In genomic region chr19:59191123-59191505, GRCm38 (mm10) we compare ENCODE assay signal across 26 mouse cellular contexts. TPM values are rescaled to one million over a fixed set of nuclear protein-coding genes. Genes with fewer than 3 reads are reported as not detected.
DNase-seq lines count a peak whose midpoint lies in the region; ATAC-seq lines count a peak whose summit lies in the region.
"Had no signal": no experiment of that assay in that cellular context is flagged by ENCODE, and none has a peak within 500 bp of the region (broad histone marks: within the 10 kb centered on the region; RNA-seq: fewer than 3 reads in every experiment).

No protein-coding gene starts in this region.

- H3K27ac ChIP-seq in forebrain, embryonic 12.5 days, result no peak overlapping the region
- no peak overlapping the region for H3K27ac ChIP-seq in forebrain, embryonic 14.5 days (ENCODE audit: low read depth, low read length)
- H3K27ac ChIP-seq in midbrain, embryonic 11.5 days (ENCODE audit: low read depth, low read length), result no peak overlapping the region
- no peak overlapping the region for H3K27ac ChIP-seq in midbrain, embryonic 14.5 days (replicated peaks; ENCODE audit: low read depth, low read length)
- H3K27ac ChIP-seq: hindbrain, embryonic 12.5 days had no signal

- H3K4me2 ChIP-seq in forebrain, embryonic 12.5 days, result peak overlapping the region; percentile 15; the same call in 1 of the 2 replicates
- H3K4me2 ChIP-seq in forebrain, embryonic 14.5 days (ENCODE audit: low read length), result no peak overlapping the region
- H3K4me2 ChIP-seq in midbrain, embryonic 11.5 days, result no peak overlapping the region
- no peak overlapping the region for H3K4me2 ChIP-seq in midbrain, embryonic 14.5 days (ENCODE audit: low read length)
- H3K4me2 ChIP-seq: heart, embryonic 12.5 days; hindbrain, embryonic 12.5 days had no signal

- H3K27me3 ChIP-seq in forebrain, embryonic 12.5 days, result peaks cover 87% of the 10 kb centered on the region
- peaks cover 68% of the 10 kb centered on the region for H3K27me3 ChIP-seq in forebrain, embryonic 14.5 days (replicated peaks; ENCODE audit: control insufficient read depth, insufficient read depth, low read length)
- H3K27me3 ChIP-seq in midbrain, embryonic 11.5 days (ENCODE audit: control insufficient read depth, insufficient read depth, low read length), result peaks cover 84% of the 10 kb centered on the region
- H3K27me3 ChIP-seq in midbrain, embryonic 14.5 days (ENCODE audit: control insufficient read depth, insufficient read depth, low read length), result peaks cover 89% of the 10 kb centered on the region
- H3K27me3 ChIP-seq: CH12.LX had no signal

- H3K9me3 ChIP-seq in forebrain, embryonic 12.5 days, result no peaks in the 10 kb centered on the region
- H3K9me3 ChIP-seq in forebrain, embryonic 14.5 days (replicated peaks; ENCODE audit: control insufficient read depth, low read length), result no peaks in the 10 kb centered on the region
- no peaks in the 10 kb centered on the region for H3K9me3 ChIP-seq in midbrain, embryonic 11.5 days (ENCODE audit: control insufficient read depth, low read length)
- no peaks in the 10 kb centered on the region for H3K9me3 ChIP-seq in midbrain, embryonic 14.5 days (ENCODE audit: control insufficient read depth, low read length)
- H3K9me3 ChIP-seq: heart, embryonic 12.5 days; hindbrain, embryonic 12.5 days had no signal

- H3K4me1 ChIP-seq in forebrain, embryonic 12.5 days, result peaks cover 12% of the 10 kb centered on the region; the same call in 1 of the 2 replicates
- H3K4me1 ChIP-seq in forebrain, embryonic 14.5 days (ENCODE audit: control insufficient read depth, insufficient read depth, low read length), result no peaks in the 10 kb centered on the region
- 0 out of 2 replicates have a peak, but pooled peaks cover 4% of the 10 kb centered on the region for H3K4me1 ChIP-seq in midbrain, embryonic 11.5 days (ENCODE audit: control insufficient read depth, insufficient read depth, low read length)
- no peaks in the 10 kb centered on the region for H3K4me1 ChIP-seq in midbrain, embryonic 14.5 days (ENCODE audit: control insufficient read depth, insufficient read depth, low read length)

- H3K9ac ChIP-seq in forebrain, embryonic 12.5 days, result no peak overlapping the region
- H3K9ac ChIP-seq in forebrain, embryonic 14.5 days (ENCODE audit: low read length), result no peak overlapping the region
- no peak overlapping the region for H3K9ac ChIP-seq in midbrain, embryonic 11.5 days (ENCODE audit: low read length)
- no peak overlapping the region for H3K9ac ChIP-seq in midbrain, embryonic 14.5 days (replicated peaks; ENCODE audit: low read length)
- H3K9ac ChIP-seq: heart, embryonic 12.5 days; hindbrain, embryonic 12.5 days had no signal

- WGBS in forebrain, embryonic 12.5 days, result 8% methylated on average over 4 of the region's 4 CpGs
- WGBS in forebrain, embryonic 14.5 days, result 8% methylated on average over 4 of the region's 4 CpGs
- WGBS in midbrain, embryonic 11.5 days, result 3% methylated on average over 4 of the region's 4 CpGs
- 9% methylated on average over 4 of the region's 4 CpGs for WGBS in midbrain, embryonic 14.5 days

- no peak for ATAC-seq in forebrain, embryonic 12.5 days (ENCODE audit: low FRiP score)
- ATAC-seq in forebrain, embryonic 14.5 days, result no peak
- no peak for ATAC-seq in midbrain, embryonic 11.5 days (ENCODE audit: low FRiP score)
- ATAC-seq in midbrain, embryonic 14.5 days (ENCODE audit: low FRiP score, low TSS enrichment), result no peak
- ATAC-seq: activated CD4-positive, CD25-positive, alpha-beta regulatory T cell, adult 4 months; hindbrain, embryonic 16.5 days; inflammation-experienced regulatory T-cells, adult 6 months; intestine, postnatal 0 days; Patski had no signal

- DNase-seq in forebrain, embryonic 14.5 days (ENCODE audit: low spot score), result no peak
- peak; percentile 87 for DNase-seq in midbrain, embryonic 11.5 days (ENCODE audit: low spot score, missing footprints)
- no peak for DNase-seq in midbrain, embryonic 14.5 days
- DNase-seq in embryo, embryonic 11 days, result peak; percentile 17
- DNase-seq in gastrocnemius, postnatal 36 days, result no peak
- DNase-seq: adrenal gland, postnatal 14 days; cerebellum, adult 18-20 months; cerebellum, adult 9-11 months; cerebellum, postnatal 36 days; gastrocnemius, postnatal 14 days had no signal

- H3K4me3 ChIP-seq in forebrain, embryonic 12.5 days (replicated peaks), result no peak overlapping the region
- no peak overlapping the region for H3K4me3 ChIP-seq in forebrain, embryonic 14.5 days (ENCODE audit: low read depth, low read length)
- no peak overlapping the region for H3K4me3 ChIP-seq in midbrain, embryonic 11.5 days (ENCODE audit: low read depth, low read length)
- H3K4me3 ChIP-seq in midbrain, embryonic 14.5 days (replicated peaks; ENCODE audit: low read depth, low read length), result no peak overlapping the region
- H3K4me3 ChIP-seq: heart, embryonic 12.5 days; hindbrain, embryonic 12.5 days had no signal

- H3K36me3 ChIP-seq in forebrain, embryonic 12.5 days (replicated peaks), result no peaks in the 10 kb centered on the region
- H3K36me3 ChIP-seq in forebrain, embryonic 14.5 days (ENCODE audit: control insufficient read depth, insufficient read depth, low read length), result no peaks in the 10 kb centered on the region
- no peaks in the 10 kb centered on the region for H3K36me3 ChIP-seq in midbrain, embryonic 11.5 days (ENCODE audit: control insufficient read depth, insufficient read depth, low read length)
- H3K36me3 ChIP-seq in midbrain, embryonic 14.5 days (ENCODE audit: control insufficient read depth, insufficient read depth, low read length), result no peaks in the 10 kb centered on the region
- H3K36me3 ChIP-seq: heart, embryonic 12.5 days; hindbrain, embryonic 12.5 days had no signal

- intact Hi-C loops in gastrocnemius, postnatal 36 days (cut with DNase I), result no loop called here

RNA-seq across cellular contexts. Expression of gene Vax1, which starts 21.3 kb away (rescaled TPM):
- 4.2 and 6.8 TPM in 2 replicates for polyA plus RNA-seq in forebrain, embryonic 12.5 days (2016; fragmentation: Nextera tagmentation; extraction: Ambion mirVana)
- polyA plus RNA-seq in forebrain, embryonic 14.5 days (2014; fragmentation: Nextera tagmentation; extraction: Ambion mirVana), result 1.3 and 1.7 TPM in 2 replicates
- polyA plus RNA-seq in midbrain, embryonic 11.5 days (2014; fragmentation: Nextera tagmentation; extraction: Ambion mirVana), result 0.18 and 0.65 TPM in 2 replicates
- not detected in 2 replicates for polyA plus RNA-seq in midbrain, embryonic 14.5 days (2014; fragmentation: Nextera tagmentation; extraction: Ambion mirVana)
- not detected for total RNA-seq in gastrocnemius, postnatal 36 days (2021)
- total RNA-seq: adrenal gland, adult 18-20 months; adrenal gland, postnatal 14 days; CH12.LX; gastrocnemius, adult 18-20 months; gastrocnemius, postnatal 14 days; granulocyte monocyte progenitor cell, adult 5-6 weeks; heart, adult 8-10 months; heart, postnatal 25 days had no signal
- polyA plus RNA-seq: activated CD4-positive, CD25-positive, alpha-beta regulatory T cell, adult 4 months; embryonic facial prominence, embryonic 14.5 days; heart, embryonic 12.5 days; heart, embryonic 16.5 days; hindbrain, embryonic 12.5 days; hindbrain, embryonic 16.5 days; inflammation-experienced regulatory T-cells, adult 6 months; intestine, postnatal 0 days; Patski had no signal

RNA-seq across cellular contexts. Expression of gene Kcnk18, which starts 27.9 kb away (rescaled TPM):
- not detected in 2 replicates for polyA plus RNA-seq in forebrain, embryonic 12.5 days (2016; fragmentation: Nextera tagmentation; extraction: Ambion mirVana)
- polyA plus RNA-seq in forebrain, embryonic 14.5 days (2014; fragmentation: Nextera tagmentation; extraction: Ambion mirVana), result not detected in 2 replicates
- not detected in 2 replicates for polyA plus RNA-seq in midbrain, embryonic 11.5 days (2014; fragmentation: Nextera tagmentation; extraction: Ambion mirVana)
- polyA plus RNA-seq in midbrain, embryonic 14.5 days (2014; fragmentation: Nextera tagmentation; extraction: Ambion mirVana), result not detected in 2 replicates
- not detected for total RNA-seq in gastrocnemius, postnatal 36 days (2021)
- total RNA-seq: adrenal gland, adult 18-20 months; adrenal gland, postnatal 14 days; CH12.LX; gastrocnemius, adult 18-20 months; gastrocnemius, postnatal 14 days; granulocyte monocyte progenitor cell, adult 5-6 weeks; heart, adult 8-10 months; heart, postnatal 25 days had no signal
- polyA plus RNA-seq: activated CD4-positive, CD25-positive, alpha-beta regulatory T cell, adult 4 months; heart, embryonic 12.5 days; heart, embryonic 16.5 days; hindbrain, embryonic 12.5 days; inflammation-experienced regulatory T-cells, adult 6 months; intestine, postnatal 0 days; Patski had no signal

Comparison
In these comparisons a context has a peak if more than half of its experiments do, and no peak if none do; other contexts are left out.
1. DNase-seq: peak in midbrain, embryonic 11.5 days (single experiment) and embryo, embryonic 11 days (single experiment); none in forebrain, embryonic 14.5 days (single experiment), midbrain, embryonic 14.5 days (single experiment) and gastrocnemius, postnatal 36 days (0 of 2).